Mouse (Mus musculus) kidney, embryonic 16.5 days (tissue): ENCODE measurements around the gene Acly. TPM values are rescaled to one million over a fixed set of nuclear protein-coding genes. Genes with fewer than 3 reads are reported as not detected.

Experiments used
- ATAC-seq: fragments of 200-750 bp; cut with Nextera tagmentation; 2 replicates; pipeline ENCODE4 v1.8.0; 2017; ENCODE audit warnings: moderate TSS enrichment; ENCODE audit not compliant: low FRiP score, low TSS enrichment
- H3K27ac ChIP-seq: fragments of 300-500 bp; sonication (generic); 2 replicates; pipeline ENCODE4 v1.5.1; 2014; ENCODE audit warnings: low read length
- H3K27me3 ChIP-seq: fragments of 300-500 bp; sonication (generic); 2 replicates; pipeline ENCODE4 v1.6.1; 2014; ENCODE audit warnings: low read length, control low read depth, mixed read lengths; ENCODE audit not compliant: insufficient read depth
- H3K36me3 ChIP-seq: fragments of 300-500 bp; sonication (generic); 2 replicates; pipeline ENCODE4 v1.6.1; 2014; ENCODE audit warnings: low read length, control low read depth, mixed read lengths; ENCODE audit not compliant: insufficient read depth
- H3K4me1 ChIP-seq: fragments of 300-500 bp; sonication (generic); 2 replicates; pipeline ENCODE4 v1.6.1; 2014; ENCODE audit warnings: low read length, control low read depth, mixed read lengths; ENCODE audit not compliant: insufficient read depth
- H3K4me2 ChIP-seq: fragments of 300-500 bp; sonication (generic); replicated peaks from 2 replicates; pipeline ENCODE4 v1.6.1; 2014; ENCODE audit warnings: low read depth, low read length
- H3K4me3 ChIP-seq: fragments of 300-500 bp; sonication (generic); 2 replicates; pipeline ENCODE4 v1.5.1; 2014; ENCODE audit warnings: mild to moderate bottlenecking, low read length
- H3K9ac ChIP-seq: fragments of 300-500 bp; sonication (generic); replicated peaks from 2 replicates; pipeline ENCODE4 v1.6.1; 2014; ENCODE audit warnings: low read length
- H3K9me3 ChIP-seq: fragments of 300-500 bp; sonication (generic); 2 replicates; pipeline ENCODE4 v1.6.1; 2016; ENCODE audit warnings: low read length, control low read depth
- WGBS: fragments of 180-500 bp; shearing (Covaris S2); extraction: QIAGEN DNeasy Blood & Tissue Kit; methylation state at CpG from one replicate; pipeline ENCODE4 v1.1.7; 2014; 5-methylcytosine and 5-hydroxymethylcytosine counted together
- microRNA-seq: library from miRNA; unstranded; fragments of <30 nt; microRNA quantifications from one replicate; pipeline ENCODE4, GENCODE M21; 2016
- polyA plus RNA-seq: library from polyadenylated mRNA; unstranded; fragments of >200 nt; fragmentation: Nextera tagmentation; extraction: Ambion mirVana; gene quantifications from 2 replicates; pipeline ENCODE4 v1.2.1, GENCODE M21; 2015

Gene Acly
- polyA plus RNA-seq, 1 experiment from 2014 or later: 173 TPM

GRCm38 (mm10) chr11:100437901-100438300 is 89.9 kb downstream of the Acly start:
- H3K9me3 ChIP-seq: no peaks in the 10 kb centered on the region
- peaks cover 15% of the 10 kb centered on the region; the same call in 1 of the 2 replicates for H3K36me3 ChIP-seq
- no peak for ATAC-seq
- H3K4me3 ChIP-seq: no peak overlapping the region
- no peaks in the 10 kb centered on the region for H3K27me3 ChIP-seq
- no peak overlapping the region for H3K27ac ChIP-seq
- H3K9ac ChIP-seq: no peak overlapping the region
- no peak overlapping the region for H3K4me2 ChIP-seq
- H3K4me1 ChIP-seq: peaks cover 21% of the 10 kb centered on the region
- 38% methylated on average over 1 of the region's 1 CpGs for WGBS

- peaks cover 21% of the 10 kb centered on the region for H3K4me1 ChIP-seq
- no peak overlapping the region for H3K4me3 ChIP-seq
- H3K36me3 ChIP-seq: peaks cover 16% of the 10 kb centered on the region
- no peaks in the 10 kb centered on the region for H3K27me3 ChIP-seq
- H3K4me2 ChIP-seq: no peak overlapping the region
- no peak overlapping the region for H3K27ac ChIP-seq
- ATAC-seq: no peak
- H3K9me3 ChIP-seq: no peaks in the 10 kb centered on the region
- 75% methylated on average over 9 of the region's 9 CpGs for WGBS
- no peak overlapping the region for H3K9ac ChIP-seq
Observed at GRCm38 (mm10) chr11:100435678-100436246, 92.0 kb downstream of the Acly start.

GRCm38 (mm10) chr11:100432002-100432401 is 95.8 kb downstream of the Acly start:
- Histone ChIP-seq H3K4me2 (no peak overlapping the region), H3K36me3 (peaks cover 22% of the 10 kb centered on the region), H3K4me3 (no peak overlapping the region), H3K9me3 (no peaks in the 10 kb centered on the region), H3K27ac (no peak overlapping the region), H3K9ac (no peak overlapping the region), H3K4me1 (no peaks in the 10 kb centered on the region), H3K27me3 (no peaks in the 10 kb centered on the region)
- WGBS: 93% methylated on average over 5 of the region's 5 CpGs
- no peak for ATAC-seq

DNA sequence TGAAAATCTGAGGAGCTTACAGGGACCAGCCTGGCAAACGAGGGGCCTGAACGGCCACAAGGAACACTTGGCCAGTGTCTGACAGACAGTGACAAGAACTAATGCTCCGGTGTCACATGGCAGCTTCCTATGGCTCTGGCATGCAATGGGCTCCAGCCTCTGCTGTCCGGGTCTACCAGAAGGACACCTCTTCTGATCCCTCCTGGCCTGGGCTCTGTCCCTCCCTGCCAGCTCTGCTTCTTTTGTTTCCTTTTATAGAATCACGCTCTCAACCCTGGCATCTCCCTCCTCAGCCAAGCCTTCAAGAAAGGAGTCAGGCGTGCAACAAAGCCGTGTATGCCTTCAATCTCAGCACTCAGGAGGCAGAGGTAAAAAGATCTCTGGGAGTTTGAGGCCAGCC is 97.7 kb downstream of the Acly start:
- WGBS: 81% methylated on average over 7 of the region's 7 CpGs
- ATAC-seq: no peak
- Histone ChIP-seq H3K9me3 (no peaks in the 10 kb centered on the region), H3K4me2 (no peak overlapping the region), H3K4me1 (no peaks in the 10 kb centered on the region), H3K27me3 (no peaks in the 10 kb centered on the region), H3K36me3 (peaks cover 15% of the 10 kb centered on the region), H3K27ac (no peak overlapping the region), H3K4me3 (no peak overlapping the region), H3K9ac (no peak overlapping the region)

DNA sequence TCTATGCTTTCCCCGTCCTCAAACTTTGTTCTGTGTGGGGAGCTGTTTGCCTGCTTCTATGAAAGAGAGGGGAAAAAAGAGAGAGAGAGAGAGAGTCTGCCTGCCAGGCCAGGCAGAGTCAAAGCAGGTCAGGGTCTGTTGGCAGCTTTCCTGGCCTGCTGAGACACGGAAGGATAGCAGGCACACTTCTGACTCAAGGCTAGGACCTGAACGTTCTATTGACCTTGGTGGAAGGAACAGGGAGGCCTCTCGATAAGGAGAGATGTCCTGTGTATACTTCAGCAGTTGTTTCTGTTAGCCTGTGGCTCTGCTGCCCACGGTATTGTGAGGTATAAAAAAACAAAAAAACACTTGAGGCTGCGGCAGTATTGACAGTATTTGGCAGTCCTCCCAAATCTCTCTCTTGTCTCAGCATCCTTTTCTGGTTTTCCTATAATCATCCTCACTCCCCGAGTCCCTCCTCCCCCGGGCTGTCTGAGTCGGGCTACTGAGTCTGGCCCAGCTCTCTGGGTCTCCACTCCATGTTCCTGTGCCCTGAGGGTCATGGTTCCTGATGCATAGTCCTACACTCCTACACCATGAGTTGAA is 99.1 kb downstream of the Acly start:
- Histone ChIP-seq H3K4me1 (no peaks in the 10 kb centered on the region), H3K9me3 (no peaks in the 10 kb centered on the region), H3K27ac (no peak overlapping the region), H3K36me3 (peaks cover 22% of the 10 kb centered on the region), H3K27me3 (no peaks in the 10 kb centered on the region), H3K9ac (no peak overlapping the region), H3K4me3 (no peak overlapping the region), H3K4me2 (no peak overlapping the region)
- whole genome bisulfite sequencing: 50% methylated on average over 9 of the region's 9 CpGs
- ATAC-seq: no peak

DNA sequence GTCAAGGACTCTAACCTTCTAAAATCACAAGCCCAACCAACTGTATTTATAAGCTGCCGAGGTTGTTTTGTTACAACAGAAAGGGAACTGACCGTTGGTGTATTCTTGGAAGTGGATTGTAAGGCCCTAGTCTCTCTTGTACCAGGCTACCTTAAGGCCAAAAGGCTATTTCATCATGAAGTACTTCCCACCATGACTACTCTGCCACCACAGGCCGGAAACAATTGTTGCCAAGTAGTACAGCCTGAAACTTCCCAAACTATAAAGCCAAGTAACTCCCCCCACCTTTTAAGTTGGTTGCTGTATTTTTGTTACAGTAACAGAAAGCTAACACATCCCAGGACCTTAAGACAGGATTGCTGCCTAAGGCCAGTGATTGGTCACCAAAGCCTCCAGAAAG is 101.0 kb downstream of the Acly start:
- Histone ChIP-seq H3K27ac (no peak overlapping the region), H3K4me2 (no peak overlapping the region), H3K4me1 (peaks cover 2% of the 10 kb centered on the region; the same call in 1 of the 2 replicates), H3K4me3 (no peak overlapping the region), H3K27me3 (no peaks in the 10 kb centered on the region), H3K36me3 (peaks cover 30% of the 10 kb centered on the region), H3K9me3 (no peaks in the 10 kb centered on the region), H3K9ac (no peak overlapping the region)
- WGBS: 82% methylated on average over 3 of the region's 3 CpGs
- ATAC-seq: no peak

Small RNAs within 50 kb of the gene (microRNA-seq; reads per million reads assigned to microRNA genes)
- not detected for gene Gm27374
- 0.47 reads per million for gene Mir7116

Other genes with a start within 250 kb of the Acly start
- gene Eif1, start 208.1 kb downstream of the Acly start, polyA plus RNA-seq: 1,403 and 1,568 TPM in 2 replicates
- not detected in 2 replicates for gene Gast, start 193.6 kb downstream of the Acly start, polyA plus RNA-seq
- gene Hap1, start 171.9 kb downstream of the Acly start, polyA plus RNA-seq: 15.5 and 18.6 TPM in 2 replicates
- 153 and 154 TPM in 2 replicates for gene Jup, start 130.2 kb downstream of the Acly start, polyA plus RNA-seq
- gene P3h4, start 113.2 kb downstream of the Acly start, polyA plus RNA-seq: 63.1 and 69.1 TPM in 2 replicates
- gene Fkbp10, start 112.3 kb downstream of the Acly start, polyA plus RNA-seq: 157 and 159 TPM in 2 replicates
- gene Nt5c3b, start 86.2 kb downstream of the Acly start, polyA plus RNA-seq: 126 and 131 TPM in 2 replicates
- gene Klhl10, start 86.1 kb downstream of the Acly start, polyA plus RNA-seq: 0.40 and 0.44 TPM in 2 replicates
- gene Klhl11, start 55.3 kb downstream of the Acly start, polyA plus RNA-seq: 8.4 and 10.1 TPM in 2 replicates
- 1.0 and 1.1 TPM in 2 replicates for gene Ttc25, start 17.6 kb upstream of the Acly start, polyA plus RNA-seq
- gene Cnp, start 46.9 kb upstream of the Acly start, polyA plus RNA-seq: 30.1 and 33.6 TPM in 2 replicates
- gene Nkiras2, start 91.2 kb upstream of the Acly start, polyA plus RNA-seq: 72.8 and 74.8 TPM in 2 replicates
- gene Dnajc7, start 92.2 kb upstream of the Acly start, polyA plus RNA-seq: 235 and 267 TPM in 2 replicates
- gene Zfp385c, start 164.5 kb upstream of the Acly start, polyA plus RNA-seq: 0.32 and 0.69 TPM in 2 replicates
- gene Dhx58, start 176.3 kb upstream of the Acly start, polyA plus RNA-seq: 2.6 and 3.2 TPM in 2 replicates
- 62.4 and 63.7 TPM in 2 replicates for gene Kat2a, start 184.5 kb upstream of the Acly start, polyA plus RNA-seq
- 0.33 TPM in 1 of 2 replicates, not detected in the other for gene Hspb9, start 185.8 kb upstream of the Acly start, polyA plus RNA-seq
- 41.9 and 47.1 TPM in 2 replicates for gene Rab5c, start 210.2 kb upstream of the Acly start, polyA plus RNA-seq
- not detected in 2 replicates for gene Kcnh4, start 231.9 kb upstream of the Acly start, polyA plus RNA-seq
- gene Hcrt, start 234.9 kb upstream of the Acly start, polyA plus RNA-seq: not detected in 2 replicates
- 8.4 and 8.9 TPM in 2 replicates for gene Ghdc, start 243.0 kb upstream of the Acly start, polyA plus RNA-seq